Mouse (Mus musculus): ENCODE results near the gene Npdc1. TPM values are rescaled to one million over a fixed set of nuclear protein-coding genes. Genes with fewer than 3 reads are reported as not detected.

Npdc1 gene
- polyA plus RNA-seq, 1 experiment from 2014 or later, result 32.8 TPM

- Histone ChIP-seq H3K4me2 (replicated peaks; ENCODE audit: low read depth, low read length) (no peak overlapping the region), H3K27ac (ENCODE audit: low read depth, low read length) (no peak overlapping the region), H3K36me3 (ENCODE audit: control insufficient read depth, insufficient read depth, low read length) (peaks cover 3% of the 10 kb centered on the region; the same call in 1 of the 2 replicates), H3K9me3 (ENCODE audit: control insufficient read depth, low read length) (no peaks in the 10 kb centered on the region), H3K4me3 (ENCODE audit: low read length) (no peak overlapping the region), H3K9ac (ENCODE audit: low read depth, low read length) (no peak overlapping the region), H3K27me3 (ENCODE audit: control insufficient read depth, insufficient read depth, low read length) (no peaks in the 10 kb centered on the region), H3K4me1 (ENCODE audit: control insufficient read depth, insufficient read depth, low read length) (no peaks in the 10 kb centered on the region)
- no peak for ATAC-seq (ENCODE audit: low FRiP score, low TSS enrichment)
- WGBS, result 45% methylated on average over 1 of the region's 1 CpGs
Observed at GRCm38 (mm10) chr2:25452951-25453350, 53.8 kb downstream of the Npdc1 start.

DNA sequence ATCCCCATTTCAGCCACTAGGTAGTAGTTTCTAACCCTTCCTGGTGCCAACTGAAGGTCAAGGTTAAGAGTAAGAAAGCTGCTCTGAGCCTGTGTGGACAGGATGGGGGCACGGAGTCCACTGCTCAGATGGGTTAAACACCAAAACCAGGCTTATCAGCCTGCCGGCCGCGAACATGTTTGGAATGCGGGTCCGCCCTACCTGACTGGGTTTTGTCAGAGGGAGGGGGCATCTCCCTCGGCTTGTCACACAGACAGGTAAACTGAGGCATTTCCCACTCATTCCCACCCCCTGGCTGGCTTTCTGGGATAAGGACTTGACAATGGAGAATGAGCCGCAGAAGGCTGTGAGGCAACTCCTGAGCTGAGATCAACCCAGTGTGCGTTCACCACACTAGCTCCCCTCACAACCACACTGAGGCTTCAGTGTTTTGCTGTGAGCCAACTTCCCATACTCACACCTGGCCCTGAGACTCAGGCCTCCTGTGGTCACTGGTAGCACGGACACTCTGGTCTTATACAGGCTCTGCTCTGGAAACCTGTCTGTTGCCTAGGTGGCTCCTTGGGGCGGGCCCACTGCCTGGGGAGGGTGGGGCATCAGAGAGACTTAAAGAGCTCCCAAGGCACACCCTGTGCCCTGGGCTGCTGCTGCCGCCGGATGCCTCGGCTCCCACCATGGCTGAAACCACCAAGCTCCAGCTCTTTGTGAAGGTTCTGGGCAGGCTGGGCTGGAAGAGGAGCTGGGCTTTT lies 57.2 kb downstream of the Npdc1 start, which contains the start of gene Clic3:
Gene Clic3 (plus strand): TSS at position 634 of the 749 bp plus-strand sequence.
- no peaks in the 10 kb centered on the region; the same call in 1 of the 2 replicates for H3K36me3 ChIP-seq (ENCODE audit: control insufficient read depth, insufficient read depth, low read length)
- no peaks in the 10 kb centered on the region for H3K9me3 ChIP-seq (ENCODE audit: control insufficient read depth, low read length)
- no peak within 1 kb of the TSS for H3K9ac ChIP-seq (ENCODE audit: low read depth, low read length)
- H3K27ac ChIP-seq (ENCODE audit: low read depth, low read length), result no peak within 1 kb of the TSS
- no peaks in the 10 kb centered on the region; the same call in none of the 2 replicates for H3K4me1 ChIP-seq (ENCODE audit: control insufficient read depth, insufficient read depth, low read length)
- ATAC-seq (ENCODE audit: low FRiP score, low TSS enrichment), result no peak
- H3K27me3 ChIP-seq (ENCODE audit: control insufficient read depth, insufficient read depth, low read length), result no peaks in the 10 kb centered on the region
- no peak within 1 kb of the TSS for H3K4me2 ChIP-seq (replicated peaks; ENCODE audit: low read depth, low read length)
- no peak within 1 kb of the TSS for H3K4me3 ChIP-seq (ENCODE audit: low read length)
- WGBS, result 60% methylated on average over 14 of the region's 14 CpGs

- ATAC-seq (ENCODE audit: low FRiP score, low TSS enrichment), result no peak
- Histone ChIP-seq H3K4me1 (ENCODE audit: control insufficient read depth, insufficient read depth, low read length) (no peaks in the 10 kb centered on the region; the same call in none of the 2 replicates), H3K36me3 (ENCODE audit: control insufficient read depth, insufficient read depth, low read length) (no peaks in the 10 kb centered on the region; the same call in 1 of the 2 replicates), H3K4me2 (replicated peaks; ENCODE audit: low read depth, low read length) (no peak overlapping the region), H3K27ac (ENCODE audit: low read depth, low read length) (no peak overlapping the region), H3K9ac (ENCODE audit: low read depth, low read length) (no peak overlapping the region), H3K9me3 (ENCODE audit: control insufficient read depth, low read length) (no peaks in the 10 kb centered on the region), H3K4me3 (ENCODE audit: low read length) (no peak overlapping the region), H3K27me3 (ENCODE audit: control insufficient read depth, insufficient read depth, low read length) (no peaks in the 10 kb centered on the region)
- WGBS, result 90% methylated on average over 9 of the region's 9 CpGs
Observed at GRCm38 (mm10) chr2:25457022-25457896, 58.1 kb downstream of the Npdc1 start.

DNA sequence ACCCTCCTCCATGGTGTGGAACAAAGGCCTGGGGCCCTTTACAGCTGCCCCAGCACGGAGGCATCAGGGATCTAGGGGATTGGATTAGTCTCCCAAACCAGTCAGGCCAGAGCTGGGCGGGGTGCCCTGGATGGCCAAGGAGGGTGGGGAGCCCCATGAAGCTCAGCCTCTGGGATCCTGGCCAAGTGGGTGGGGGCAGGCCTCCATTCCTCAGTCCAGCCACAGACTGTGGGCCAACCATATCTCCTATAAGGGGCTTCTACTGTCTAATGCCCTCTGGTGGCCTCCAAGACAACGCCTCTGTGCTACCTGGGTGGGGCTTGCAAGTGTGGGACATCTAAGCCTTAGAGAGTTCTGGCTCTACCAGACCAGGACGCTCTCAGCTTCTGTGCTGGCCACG lies 59.8 kb downstream of the Npdc1 start:
- WGBS, result 79% methylated on average over 5 of the region's 5 CpGs
- ATAC-seq (ENCODE audit: low FRiP score, low TSS enrichment), result no peak
- no peaks in the 10 kb centered on the region for H3K27me3 ChIP-seq (ENCODE audit: control insufficient read depth, insufficient read depth, low read length)
- no peak overlapping the region for H3K9ac ChIP-seq (ENCODE audit: low read depth, low read length)
- H3K4me1 ChIP-seq (ENCODE audit: control insufficient read depth, insufficient read depth, low read length), result no peaks in the 10 kb centered on the region; the same call in none of the 2 replicates
- no peak overlapping the region for H3K4me3 ChIP-seq (ENCODE audit: low read length)
- H3K4me2 ChIP-seq (replicated peaks; ENCODE audit: low read depth, low read length), result no peak overlapping the region
- H3K27ac ChIP-seq (ENCODE audit: low read depth, low read length), result no peak overlapping the region
- H3K36me3 ChIP-seq (ENCODE audit: control insufficient read depth, insufficient read depth, low read length), result no peaks in the 10 kb centered on the region; the same call in 1 of the 2 replicates
- H3K9me3 ChIP-seq (ENCODE audit: control insufficient read depth, low read length), result no peaks in the 10 kb centered on the region

Small RNAs within 50 kb of the gene (microRNA-seq; reads per million reads assigned to microRNA genes)
- gene Mir3087, result not detected

Other genes with a start within 250 kb of the Npdc1 start
- 8.7 and 21.0 TPM in 2 replicates for gene Nrarp, start 218.6 kb upstream of the Npdc1 start, polyA plus RNA-seq (2014; fragmentation: Nextera tagmentation; extraction: Ambion mirVana)
- gene Tor4a, start 202.5 kb upstream of the Npdc1 start, polyA plus RNA-seq (2014; fragmentation: Nextera tagmentation; extraction: Ambion mirVana), result 6.8 and 11.3 TPM in 2 replicates
- 72.7 and 101 TPM in 2 replicates for gene Nelfb, start 187.9 kb upstream of the Npdc1 start, polyA plus RNA-seq (2014; fragmentation: Nextera tagmentation; extraction: Ambion mirVana)
- gene Stpg3, start 184.7 kb upstream of the Npdc1 start, polyA plus RNA-seq (2014; fragmentation: Nextera tagmentation; extraction: Ambion mirVana), result 0.49 and 0.54 TPM in 2 replicates
- gene Fam166a, start 180.6 kb upstream of the Npdc1 start, polyA plus RNA-seq (2014; fragmentation: Nextera tagmentation; extraction: Ambion mirVana), result 0.55 TPM in 1 of 2 replicates, not detected in the other
- 532 and 565 TPM in 2 replicates for gene Tubb4b, start 174.6 kb upstream of the Npdc1 start, polyA plus RNA-seq (2014; fragmentation: Nextera tagmentation; extraction: Ambion mirVana)
- gene Slc34a3, start 165.0 kb upstream of the Npdc1 start, polyA plus RNA-seq (2014; fragmentation: Nextera tagmentation; extraction: Ambion mirVana), result 0.34 and 0.57 TPM in 2 replicates
- gene Rnf224, start 162.6 kb upstream of the Npdc1 start, polyA plus RNA-seq (2014; fragmentation: Nextera tagmentation; extraction: Ambion mirVana), result 0.20 and 0.39 TPM in 2 replicates
- 19.8 and 21.2 TPM in 2 replicates for gene Rnf208, start 157.1 kb upstream of the Npdc1 start, polyA plus RNA-seq (2014; fragmentation: Nextera tagmentation; extraction: Ambion mirVana)
- not detected in 2 replicates for gene Cysrt1, start 156.9 kb upstream of the Npdc1 start, polyA plus RNA-seq (2014; fragmentation: Nextera tagmentation; extraction: Ambion mirVana)
- gene AL732309.1, start 152.5 kb upstream of the Npdc1 start, polyA plus RNA-seq (2014; fragmentation: Nextera tagmentation; extraction: Ambion mirVana), result 3.6 and 4.7 TPM in 2 replicates
- gene Tmem203, start 143.9 kb upstream of the Npdc1 start, polyA plus RNA-seq (2014; fragmentation: Nextera tagmentation; extraction: Ambion mirVana), result 17.0 and 25.4 TPM in 2 replicates
- 5.8 and 7.3 TPM in 2 replicates for gene Tprn, start 136.7 kb upstream of the Npdc1 start, polyA plus RNA-seq (2014; fragmentation: Nextera tagmentation; extraction: Ambion mirVana)
- 212 and 253 TPM in 2 replicates for gene Ssna1, start 126.9 kb upstream of the Npdc1 start, polyA plus RNA-seq (2014; fragmentation: Nextera tagmentation; extraction: Ambion mirVana)
- gene Anapc2, start 126.9 kb upstream of the Npdc1 start, polyA plus RNA-seq (2014; fragmentation: Nextera tagmentation; extraction: Ambion mirVana), result 71.4 and 111 TPM in 2 replicates
- not detected in 2 replicates for gene Tmem210, start 111.2 kb upstream of the Npdc1 start, polyA plus RNA-seq (2014; fragmentation: Nextera tagmentation; extraction: Ambion mirVana)
- not detected in 2 replicates for gene Lrrc26, start 109.4 kb upstream of the Npdc1 start, polyA plus RNA-seq (2014; fragmentation: Nextera tagmentation; extraction: Ambion mirVana)
- 0.32 and 0.64 TPM in 2 replicates for gene Grin1, start 80.2 kb upstream of the Npdc1 start, polyA plus RNA-seq (2014; fragmentation: Nextera tagmentation; extraction: Ambion mirVana)
- 89.9 and 106 TPM in 2 replicates for gene Man1b1, start 67.0 kb upstream of the Npdc1 start, polyA plus RNA-seq (2014; fragmentation: Nextera tagmentation; extraction: Ambion mirVana)
- 15.4 and 16.2 TPM in 2 replicates for gene Dpp7, start 43.0 kb upstream of the Npdc1 start, polyA plus RNA-seq (2014; fragmentation: Nextera tagmentation; extraction: Ambion mirVana)
- gene Uap1l1, start 33.7 kb upstream of the Npdc1 start, polyA plus RNA-seq (2014; fragmentation: Nextera tagmentation; extraction: Ambion mirVana), result 19.3 and 25.0 TPM in 2 replicates
- 45.1 and 47.2 TPM in 2 replicates for gene Sapcd2, start 27.0 kb upstream of the Npdc1 start, polyA plus RNA-seq (2014; fragmentation: Nextera tagmentation; extraction: Ambion mirVana)
- 2.0 and 2.7 TPM in 2 replicates for gene Entpd2, start 3.5 kb upstream of the Npdc1 start, polyA plus RNA-seq (2014; fragmentation: Nextera tagmentation; extraction: Ambion mirVana)
- gene Fut7, start 23.9 kb downstream of the Npdc1 start, polyA plus RNA-seq (2014; fragmentation: Nextera tagmentation; extraction: Ambion mirVana), result not detected in 2 replicates
- gene Abca2, start 29.4 kb downstream of the Npdc1 start, polyA plus RNA-seq (2014; fragmentation: Nextera tagmentation; extraction: Ambion mirVana), result 8.1 and 11.2 TPM in 2 replicates
- gene Clic3, start 57.5 kb downstream of the Npdc1 start, polyA plus RNA-seq (2014; fragmentation: Nextera tagmentation; extraction: Ambion mirVana), result 0.57 and 1.2 TPM in 2 replicates
- 23.5 and 23.9 TPM in 2 replicates for gene Paxx, start 61.7 kb downstream of the Npdc1 start, polyA plus RNA-seq (2014; fragmentation: Nextera tagmentation; extraction: Ambion mirVana)
- gene Ptgds, start 70.7 kb downstream of the Npdc1 start, polyA plus RNA-seq (2014; fragmentation: Nextera tagmentation; extraction: Ambion mirVana), result 1.1 and 1.5 TPM in 2 replicates
- not detected in 2 replicates for gene Lcn12, start 94.6 kb downstream of the Npdc1 start, polyA plus RNA-seq (2014; fragmentation: Nextera tagmentation; extraction: Ambion mirVana)
- 58.1 and 87.6 TPM in 2 replicates for gene Fbxw5, start 101.4 kb downstream of the Npdc1 start, polyA plus RNA-seq (2014; fragmentation: Nextera tagmentation; extraction: Ambion mirVana)
- 7.9 and 9.8 TPM in 2 replicates for gene C8g, start 102.4 kb downstream of the Npdc1 start, polyA plus RNA-seq (2014; fragmentation: Nextera tagmentation; extraction: Ambion mirVana)
- 30.2 and 34.0 TPM in 2 replicates for gene Traf2, start 147.6 kb downstream of the Npdc1 start, polyA plus RNA-seq (2014; fragmentation: Nextera tagmentation; extraction: Ambion mirVana)
- gene Edf1, start 158.5 kb downstream of the Npdc1 start, polyA plus RNA-seq (2014; fragmentation: Nextera tagmentation; extraction: Ambion mirVana), result 314 and 436 TPM in 2 replicates
- gene Mamdc4, start 175.5 kb downstream of the Npdc1 start, polyA plus RNA-seq (2014; fragmentation: Nextera tagmentation; extraction: Ambion mirVana), result 3.3 and 7.5 TPM in 2 replicates
- gene Phpt1, start 175.9 kb downstream of the Npdc1 start, polyA plus RNA-seq (2014; fragmentation: Nextera tagmentation; extraction: Ambion mirVana), result 229 and 294 TPM in 2 replicates
- 0.07 and 0.18 TPM in 2 replicates for gene Ajm1, start 182.4 kb downstream of the Npdc1 start, polyA plus RNA-seq (2014; fragmentation: Nextera tagmentation; extraction: Ambion mirVana)
- 59.6 and 81.1 TPM in 2 replicates for gene Rabl6, start 209.2 kb downstream of the Npdc1 start, polyA plus RNA-seq (2014; fragmentation: Nextera tagmentation; extraction: Ambion mirVana)
- 0.23 and 0.29 TPM in 2 replicates for gene Ccdc183, start 218.3 kb downstream of the Npdc1 start, polyA plus RNA-seq (2014; fragmentation: Nextera tagmentation; extraction: Ambion mirVana)
- gene Tmem141, start 222.7 kb downstream of the Npdc1 start, polyA plus RNA-seq (2014; fragmentation: Nextera tagmentation; extraction: Ambion mirVana), result 24.3 and 35.0 TPM in 2 replicates
- gene Fcna, start 228.7 kb downstream of the Npdc1 start, polyA plus RNA-seq (2014; fragmentation: Nextera tagmentation; extraction: Ambion mirVana), result 1.6 and 1.9 TPM in 2 replicates

Data from kidney, embryonic 14.5 days (tissue).